Mouse (Mus musculus) kidney, postnatal 0 days (tissue): ENCODE measurements at regions not wholly inside any gene's neighbourhood (a gene's known extent, or its start where the extent isn't known, plus 50 kb on each side); places are given as distances from the start of the nearest gene placed in this dataset.

Experiments used
- ATAC-seq: fragments of 200-750 bp; cut with Nextera tagmentation; replicated peaks from 2 replicates; pipeline ENCODE4 v1.8.0; 2017; ENCODE audit warnings: low read depth, moderate number of reproducible peaks, moderate TSS enrichment, moderate library complexity; ENCODE audit not compliant: low FRiP score
- DNase-seq: peaks from one replicate; pipeline ENCODE4 v3.0.0-alpha.2; 2016; ENCODE audit warnings: low spot score
- H3K27ac ChIP-seq: fragments of 300-500 bp; sonication (generic); 2 replicates; pipeline ENCODE4 v1.5.1; 2014; ENCODE audit warnings: mild to moderate bottlenecking
- H3K27me3 ChIP-seq: fragments of 300-500 bp; sonication (generic); 2 replicates; pipeline ENCODE4 v1.6.1; 2014; ENCODE audit warnings: low read length, mixed read lengths; ENCODE audit not compliant: insufficient read depth
- H3K36me3 ChIP-seq: fragments of 300-500 bp; sonication (generic); 2 replicates; pipeline ENCODE4 v1.6.1; 2014; ENCODE audit warnings: low read length, mixed read lengths; ENCODE audit not compliant: insufficient read depth
- H3K4me1 ChIP-seq: fragments of 300-500 bp; sonication (generic); replicated peaks from 2 replicates; pipeline ENCODE4 v1.6.1; 2014; ENCODE audit warnings: antibody characterized with exemption, low read length, mixed read lengths; ENCODE audit not compliant: insufficient read depth
- H3K4me2 ChIP-seq: fragments of 300-500 bp; sonication (generic); 2 replicates; pipeline ENCODE4 v1.6.1; 2014; ENCODE audit warnings: mild to moderate bottlenecking, low read length, moderate library complexity, mixed read lengths
- H3K4me3 ChIP-seq: fragments of 300-500 bp; sonication (generic); replicated peaks from 2 replicates; pipeline ENCODE4 v1.5.1; 2014; ENCODE audit warnings: low read depth, low read length
- H3K9ac ChIP-seq: fragments of 300-500 bp; sonication (generic); 2 replicates; pipeline ENCODE4 v1.6.1; 2014; ENCODE audit warnings: low read depth, low read length
- H3K9me3 ChIP-seq: fragments of 300-500 bp; sonication (generic); replicated peaks from 2 replicates; pipeline ENCODE4 v1.6.1; 2016; ENCODE audit warnings: low read length, inconsistent platforms, mixed read lengths
- CTCF ChIP-seq: IDR thresholded peaks from 2 replicates; pipeline ENCODE4 v1.5.1; 2016; ENCODE audit warnings: antibody characterized with exemption, low read depth, mild to moderate bottlenecking, moderate library complexity
- WGBS: fragments of 180-500 bp; shearing (Covaris S2); extraction: QIAGEN DNeasy Blood & Tissue Kit; methylation state at CpG from one replicate; pipeline ENCODE4 v1.1.7; 2014; 5-methylcytosine and 5-hydroxymethylcytosine counted together

- Histone ChIP-seq H3K4me3 (no peak overlapping the region), H3K27ac (no peak overlapping the region), H3K9me3 (no peaks in the 10 kb centered on the region), H3K27me3 (no peaks in the 10 kb centered on the region), H3K36me3 (no peaks in the 10 kb centered on the region), H3K9ac (no peak overlapping the region), H3K4me2 (no peak overlapping the region), H3K4me1 (no peaks in the 10 kb centered on the region)
- no peak for DNase-seq
- 71% methylated on average over 3 of the region's 3 CpGs for WGBS
- no peak for ATAC-seq
- no peak for TF ChIP-seq CTCF
Observed at GRCm38 (mm10) chr1:76200906-76201305, 654.8 kb downstream of the Slc4a3 start.

GRCm38 (mm10) chr1:76212486-76212885, 666.4 kb downstream of the Slc4a3 start:
- TF ChIP-seq CTCF, result no peak
- Histone ChIP-seq H3K4me2 (no peak overlapping the region), H3K27ac (no peak overlapping the region), H3K9me3 (no peaks in the 10 kb centered on the region), H3K4me3 (no peak overlapping the region), H3K27me3 (no peaks in the 10 kb centered on the region), H3K4me1 (no peaks in the 10 kb centered on the region), H3K9ac (no peak overlapping the region), H3K36me3 (no peaks in the 10 kb centered on the region)
- ATAC-seq, result no peak
- DNase-seq, result no peak
- WGBS, result 92% methylated on average over 5 of the region's 5 CpGs

GRCm38 (mm10) chr1:76244721-76245120, 698.7 kb downstream of the Slc4a3 start:
- DNase-seq (no peak), ATAC-seq (no peak)
- no peak for TF ChIP-seq CTCF
- no peak overlapping the region for H3K9ac ChIP-seq
- H3K4me3 ChIP-seq, result no peak overlapping the region
- H3K27ac ChIP-seq, result no peak overlapping the region
- no peaks in the 10 kb centered on the region for H3K27me3 ChIP-seq
- H3K4me1 ChIP-seq, result no peaks in the 10 kb centered on the region
- no peaks in the 10 kb centered on the region for H3K36me3 ChIP-seq
- H3K4me2 ChIP-seq, result no peak overlapping the region
- 77% methylated on average over 3 of the region's 3 CpGs for WGBS
- no peaks in the 10 kb centered on the region for H3K9me3 ChIP-seq

- no peak overlapping the region for H3K9ac ChIP-seq
- 54% methylated on average over 8 of the region's 8 CpGs for WGBS
- no peaks in the 10 kb centered on the region for H3K4me1 ChIP-seq
- H3K27me3 ChIP-seq, result no peaks in the 10 kb centered on the region
- H3K4me2 ChIP-seq, result no peak overlapping the region
- ATAC-seq (no peak), DNase-seq (no peak)
- H3K36me3 ChIP-seq, result no peaks in the 10 kb centered on the region
- no peaks in the 10 kb centered on the region for H3K9me3 ChIP-seq
- no peak for TF ChIP-seq CTCF
- no peak overlapping the region for H3K27ac ChIP-seq
- H3K4me3 ChIP-seq, result no peak overlapping the region
Observed at GRCm38 (mm10) chr1:76246181-76246796, 700.2 kb downstream of the Slc4a3 start.

GRCm38 (mm10) chr1:76247126-76247525, 701.1 kb downstream of the Slc4a3 start:
- Histone ChIP-seq H3K4me1 (no peaks in the 10 kb centered on the region), H3K9me3 (no peaks in the 10 kb centered on the region), H3K4me3 (no peak overlapping the region), H3K9ac (no peak overlapping the region), H3K36me3 (no peaks in the 10 kb centered on the region), H3K4me2 (no peak overlapping the region), H3K27me3 (no peaks in the 10 kb centered on the region), H3K27ac (no peak overlapping the region)
- 46% methylated on average over 8 of the region's 8 CpGs for WGBS
- no peak for DNase-seq
- no peak for TF ChIP-seq CTCF
- no peak for ATAC-seq

GRCm38 (mm10) chr1:76258217-76258616, 712.2 kb downstream of the Slc4a3 start:
- ATAC-seq, result no peak
- TF ChIP-seq CTCF, result no peak
- DNase-seq, result peak; percentile 61
- no peak overlapping the region for H3K4me3 ChIP-seq
- no peaks in the 10 kb centered on the region for H3K9me3 ChIP-seq
- 21% methylated on average over 4 of the region's 4 CpGs for WGBS
- H3K9ac ChIP-seq, result no peak overlapping the region
- no peak overlapping the region for H3K4me2 ChIP-seq
- no peaks in the 10 kb centered on the region for H3K27me3 ChIP-seq
- no peaks in the 10 kb centered on the region for H3K36me3 ChIP-seq
- no peak overlapping the region for H3K27ac ChIP-seq
- H3K4me1 ChIP-seq, result no peaks in the 10 kb centered on the region

GRCm38 (mm10) chr1:76276148-76276547, 730.1 kb downstream of the Slc4a3 start:
- Histone ChIP-seq H3K4me1 (0 out of 2 replicates have a peak, but pooled peaks cover 5% of the 10 kb centered on the region), H3K27me3 (no peaks in the 10 kb centered on the region), H3K4me2 (peak overlapping the region; percentile 19; the same call in 1 of the 2 replicates), H3K4me3 (no peak overlapping the region), H3K9me3 (no peaks in the 10 kb centered on the region), H3K9ac (no peak overlapping the region), H3K27ac (no peak overlapping the region), H3K36me3 (no peaks in the 10 kb centered on the region)
- no peak for TF ChIP-seq CTCF
- no peak for ATAC-seq
- peak; percentile 77 for DNase-seq
- WGBS, result 6% methylated on average over 7 of the region's 7 CpGs
